In genomic region chr2:150786251-150787180, GRCm38 (mm10) we compare ENCODE assay signal across 8 mouse cellular contexts. TPM values are rescaled to one million over a fixed set of nuclear protein-coding genes. Genes with fewer than 3 reads are reported as not detected.
DNase-seq lines count a peak whose midpoint lies in the region; ATAC-seq lines count a peak whose summit lies in the region.

Gene Pygb, plus strand, starts transcription at chr2:150786735.

- WGBS in embryonic facial prominence, embryonic 12.5 days = 3% methylated on average over 58 of the region's 58 CpGs
- WGBS in limb, embryonic 12.5 days = 3% methylated on average over 57 of the region's 58 CpGs
- WGBS in midbrain, embryonic 15.5 days = 2% methylated on average over 58 of the region's 58 CpGs

- H3K4me2 ChIP-seq in embryonic facial prominence, embryonic 12.5 days (replicated peaks) = peak within 1 kb of the TSS; percentile 81
- H3K4me2 ChIP-seq in limb, embryonic 12.5 days = peak within 1 kb of the TSS; percentile 82
- H3K4me2 ChIP-seq in midbrain, embryonic 15.5 days = peak within 1 kb of the TSS; percentile 91

- H3K4me3 ChIP-seq in embryonic facial prominence, embryonic 12.5 days = peak within 1 kb of the TSS; percentile 72
- H3K4me3 ChIP-seq in limb, embryonic 12.5 days (replicated peaks) = peak within 1 kb of the TSS; percentile 84
- peak within 1 kb of the TSS; percentile 81 for H3K4me3 ChIP-seq in midbrain, embryonic 15.5 days

- DNase-seq in 3134 (ENCODE audit: extremely low read depth, insufficient read length, low spot score) = peak; percentile 91
- peak; percentile 89 for DNase-seq in adrenal gland, postnatal 25 days
- peak; percentile 99 for DNase-seq in heart, adult 11 months
- DNase-seq in kidney, adult 18-20 months = peak; percentile 88
- DNase-seq in spleen, postnatal 14 days (ENCODE audit: low spot score in 2 of 2) = peak; percentile 65 to 68

- no peaks in the 10 kb centered on the region for H3K36me3 ChIP-seq in embryonic facial prominence, embryonic 12.5 days
- peaks cover 10% of the 10 kb centered on the region; the same call in 1 of the 2 replicates for H3K36me3 ChIP-seq in limb, embryonic 12.5 days
- H3K36me3 ChIP-seq in midbrain, embryonic 15.5 days (replicated peaks) = no peaks in the 10 kb centered on the region

- no peaks in the 10 kb centered on the region for H3K9me3 ChIP-seq in embryonic facial prominence, embryonic 12.5 days
- H3K9me3 ChIP-seq in limb, embryonic 12.5 days = no peaks in the 10 kb centered on the region
- H3K9me3 ChIP-seq in midbrain, embryonic 15.5 days = no peaks in the 10 kb centered on the region

- peak within 1 kb of the TSS; percentile 66 for H3K27ac ChIP-seq in embryonic facial prominence, embryonic 12.5 days
- peak within 1 kb of the TSS; percentile 72 for H3K27ac ChIP-seq in limb, embryonic 12.5 days
- peak within 1 kb of the TSS; percentile 82 for H3K27ac ChIP-seq in midbrain, embryonic 15.5 days

- H3K27me3 ChIP-seq in embryonic facial prominence, embryonic 12.5 days = no peaks in the 10 kb centered on the region
- H3K27me3 ChIP-seq in limb, embryonic 12.5 days = no peaks in the 10 kb centered on the region
- 0 out of 2 replicates have a peak, but pooled peaks cover 2% of the 10 kb centered on the region for H3K27me3 ChIP-seq in midbrain, embryonic 15.5 days (replicated peaks)

- H3K9ac ChIP-seq in embryonic facial prominence, embryonic 12.5 days = peak within 1 kb of the TSS; percentile 56
- peak within 1 kb of the TSS; percentile 70 for H3K9ac ChIP-seq in limb, embryonic 12.5 days (replicated peaks)
- peak within 1 kb of the TSS; percentile 75 for H3K9ac ChIP-seq in midbrain, embryonic 15.5 days

- H3K4me1 ChIP-seq in embryonic facial prominence, embryonic 12.5 days = peaks cover 23% of the 10 kb centered on the region
- peaks cover 19% of the 10 kb centered on the region for H3K4me1 ChIP-seq in limb, embryonic 12.5 days (replicated peaks)
- peaks cover 24% of the 10 kb centered on the region for H3K4me1 ChIP-seq in midbrain, embryonic 15.5 days

- peak; percentile 96 for ATAC-seq in embryonic facial prominence, embryonic 12.5 days (ENCODE audit: insufficient number of reproducible peaks, insufficient read depth, low FRiP score, low TSS enrichment)
- peak; percentile 96 for ATAC-seq in limb, embryonic 12.5 days (ENCODE audit: insufficient number of reproducible peaks, insufficient read depth, low FRiP score, low TSS enrichment, low read depth)
- ATAC-seq in midbrain, embryonic 15.5 days (replicated peaks) = peak; percentile 98

RNA-seq across cellular contexts. Expression of gene Pygb, which starts in this region (rescaled TPM):
- total RNA-seq in adrenal gland, postnatal 25 days (2021) = 38.5 and 40.8 TPM in 2 replicates
- polyA plus RNA-seq in embryonic facial prominence, embryonic 12.5 days (2016; fragmentation: Nextera tagmentation; extraction: Ambion mirVana) = 89.9 and 95.5 TPM in 2 replicates
- polyA plus RNA-seq in limb, embryonic 12.5 days (2016; fragmentation: Nextera tagmentation; extraction: Ambion mirVana) = 84.0 and 85.4 TPM in 2 replicates
- 111 and 116 TPM in 2 replicates for polyA plus RNA-seq in midbrain, embryonic 15.5 days (2015; fragmentation: Nextera tagmentation; extraction: Ambion mirVana)

Comparison
In these comparisons a context has a peak if more than half of its experiments do, and no peak if none do; other contexts are left out.
1. Peak in every context shown above with its lines: DNase-seq, ATAC-seq, H3K4me3 ChIP-seq and H3K27ac ChIP-seq.